Mouse (Mus musculus) spleen, postnatal 4 days (tissue): ENCODE results near the gene Bcap29.
"Not testable (repeated sequence)": the region's sequence is repeated elsewhere in the genome, so short reads cannot be mapped to it uniquely, and the experiment has no call there.

Source experiments
- DNase-seq, 2 experiments: peaks; one replicate each; pipeline ENCODE4 v3.0.0; 2022; ENCODE audit warnings: low spot score in 2 of 2

Gene Bcap29

DNA sequence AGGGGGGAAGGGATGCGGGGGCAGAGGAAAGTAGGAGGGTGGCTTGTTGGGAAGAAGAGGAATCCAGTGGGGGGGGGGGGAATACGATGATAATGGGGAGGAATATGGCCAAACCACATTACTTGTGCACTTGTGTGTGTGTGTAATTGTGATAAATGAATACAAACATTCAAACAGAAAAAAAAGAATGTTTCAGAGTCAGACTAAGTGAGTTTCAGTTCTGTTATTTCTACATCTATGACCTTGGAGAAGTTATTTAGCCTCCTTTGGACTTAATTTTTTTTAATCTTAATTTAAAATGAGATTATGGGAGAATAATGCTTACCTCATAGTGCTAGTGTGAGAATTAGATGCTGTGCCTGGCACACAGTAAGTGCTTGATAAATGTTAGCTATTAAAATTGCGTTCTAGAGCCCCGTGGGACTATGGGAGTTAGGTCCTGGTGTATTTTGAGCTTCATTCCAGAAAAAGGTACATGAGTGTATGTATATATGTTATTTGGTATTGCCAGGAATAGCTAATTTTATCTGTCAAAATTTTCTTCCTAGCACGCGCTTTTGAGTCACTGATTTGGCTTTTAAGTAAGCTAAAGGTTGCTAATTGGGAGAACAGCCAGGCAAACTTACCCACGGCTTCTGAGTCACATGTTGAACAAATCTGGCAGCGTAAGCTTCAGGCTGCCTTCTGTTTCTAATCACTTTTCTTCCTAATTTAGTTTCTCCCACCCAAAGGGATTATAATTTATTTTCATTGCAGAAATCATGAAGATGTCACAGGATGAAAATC, 55.6 kb downstream of the Bcap29 start:
- no peak for DNase-seq

DNA sequence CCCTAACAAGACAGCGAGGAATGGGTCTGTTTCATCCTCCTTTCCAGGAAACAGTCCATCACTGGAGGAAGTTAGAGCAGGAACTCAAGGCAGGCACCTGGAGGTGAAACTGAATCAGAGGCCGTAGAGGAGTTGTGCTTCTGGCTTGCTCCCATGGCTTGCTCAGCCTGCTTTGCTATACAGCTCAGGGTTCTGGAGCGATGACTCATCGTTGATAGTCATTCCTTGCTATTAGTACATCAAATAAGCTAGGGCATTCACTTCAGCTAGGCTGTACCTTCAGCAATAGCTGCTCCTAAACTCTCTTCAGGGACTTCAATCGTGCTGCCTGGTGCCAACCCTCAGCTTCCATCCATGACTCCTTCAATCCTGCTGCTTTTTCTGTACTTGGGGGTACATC, 60.0 kb downstream of the Bcap29 start:
- no peak for DNase-seq

DNA sequence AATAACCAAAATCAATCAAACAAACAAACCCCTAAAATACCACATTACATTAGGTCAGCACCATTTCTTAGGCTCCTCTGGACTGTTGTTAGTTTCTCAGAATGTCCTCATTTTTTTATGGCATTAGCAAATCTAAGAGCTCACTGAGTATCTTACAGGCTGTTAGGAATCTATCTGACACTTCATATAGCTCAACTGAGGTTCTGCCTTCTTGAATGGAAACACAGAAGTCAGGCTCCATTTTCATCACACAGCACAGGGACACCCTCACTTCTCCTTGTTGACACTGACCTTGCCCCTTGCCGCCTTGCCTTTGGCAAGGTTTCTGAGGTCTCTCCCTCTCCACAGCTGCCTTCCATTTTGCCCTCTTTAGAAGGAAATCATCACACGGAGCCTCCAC, 64.7 kb downstream of the Bcap29 start:
- DNase-seq = no peak

DNA sequence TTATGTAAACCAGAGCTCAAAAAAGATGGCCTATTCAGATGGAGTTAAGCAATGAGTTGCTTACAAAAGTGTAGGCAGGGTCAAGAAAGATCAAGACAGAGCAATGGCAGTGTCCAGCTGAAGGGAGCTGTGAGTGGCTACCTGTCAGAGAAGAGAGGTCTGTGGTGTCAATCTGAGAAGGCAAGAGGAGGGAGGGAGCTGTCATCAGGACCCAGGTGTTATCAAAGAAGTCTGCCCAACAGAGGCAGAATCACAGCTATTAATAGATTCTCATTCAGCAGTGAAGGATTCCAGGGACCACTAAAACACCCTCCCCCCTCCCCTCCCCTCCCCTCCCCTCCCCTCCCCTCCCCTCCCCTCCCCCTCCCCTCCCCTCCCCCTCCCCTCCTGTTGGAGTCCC, 65.8 kb downstream of the Bcap29 start:
- no peak for DNase-seq

DNA sequence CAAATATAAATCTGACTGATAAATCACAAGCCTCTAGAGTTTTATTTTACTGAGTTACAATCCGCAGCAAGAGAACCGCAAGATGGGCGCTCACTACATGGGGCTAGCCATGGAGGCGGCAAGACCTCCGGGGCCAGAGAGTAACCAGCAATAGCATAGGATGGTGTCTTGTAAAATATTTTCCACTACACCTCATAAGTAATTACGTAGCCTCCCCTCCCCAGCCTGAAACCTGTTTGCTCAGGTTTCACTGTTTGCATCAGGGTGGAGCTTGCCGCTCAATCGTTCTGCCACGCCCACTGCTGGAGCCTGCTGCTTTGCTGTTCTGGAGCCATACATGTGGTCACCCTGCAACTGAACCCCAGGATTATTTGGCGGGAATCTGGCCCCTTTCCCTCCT, 66.9 kb downstream of the Bcap29 start:
- not testable (repeated sequence) for DNase-seq

DNA sequence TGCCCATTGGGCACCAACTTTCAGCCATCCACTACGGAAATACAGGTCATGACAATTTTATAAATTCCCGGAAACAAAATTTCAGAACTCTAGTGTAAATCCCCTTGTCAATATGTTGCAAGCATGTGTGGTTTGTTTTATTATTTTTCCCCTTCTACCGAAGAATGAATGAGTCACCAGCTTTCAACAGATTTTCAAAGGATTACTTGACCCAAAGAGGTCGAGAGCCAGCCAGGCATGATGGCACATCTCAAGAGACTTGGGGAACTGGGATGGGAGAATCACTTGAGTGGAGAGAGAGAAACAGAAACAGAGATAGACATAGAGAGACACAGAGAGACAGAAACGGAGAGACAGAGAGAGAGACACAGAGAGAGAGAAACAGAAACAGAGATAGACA, 73.7 kb downstream of the Bcap29 start:
- no peak for DNase-seq

DNA sequence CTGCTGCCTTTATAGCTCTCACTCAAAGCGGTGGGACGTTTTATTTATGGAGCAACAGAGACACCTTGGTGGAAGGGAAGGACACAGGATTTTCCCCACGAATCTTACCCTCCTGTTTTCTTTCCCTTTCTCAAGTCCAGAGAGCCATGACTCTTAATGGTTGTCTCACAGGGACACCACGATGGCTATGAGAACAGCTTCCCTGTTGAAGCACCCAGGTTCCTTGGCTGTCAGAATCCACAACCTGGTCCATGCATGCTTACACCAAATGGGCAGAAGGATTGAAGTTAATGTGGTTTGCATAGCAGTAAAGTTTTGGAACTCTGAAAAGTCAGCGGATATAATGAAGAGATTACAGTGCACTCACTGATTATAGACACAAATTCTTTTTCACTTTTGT, 74.5 kb downstream of the Bcap29 start:
- DNase-seq = no peak

DNA sequence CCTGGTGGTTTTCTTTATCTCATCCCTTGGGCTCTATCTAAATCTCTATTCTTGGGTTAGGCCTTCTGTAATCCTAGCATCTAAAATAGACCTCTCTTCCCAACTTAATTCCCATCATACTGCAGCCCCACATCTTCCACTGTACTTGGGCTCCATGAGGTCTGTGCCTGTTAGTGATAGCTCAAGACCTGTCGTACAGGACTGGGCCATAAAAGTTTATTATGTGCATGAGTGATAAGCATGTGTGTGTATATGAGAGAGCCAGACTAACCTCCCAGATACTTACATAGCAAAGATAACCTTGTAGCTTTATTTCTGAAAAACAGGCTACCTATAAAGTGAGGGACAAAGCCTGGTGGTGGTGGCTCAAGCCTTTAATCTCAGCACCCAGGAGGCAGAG, 80.1 kb downstream of the Bcap29 start:
- no peak for DNase-seq

DNA sequence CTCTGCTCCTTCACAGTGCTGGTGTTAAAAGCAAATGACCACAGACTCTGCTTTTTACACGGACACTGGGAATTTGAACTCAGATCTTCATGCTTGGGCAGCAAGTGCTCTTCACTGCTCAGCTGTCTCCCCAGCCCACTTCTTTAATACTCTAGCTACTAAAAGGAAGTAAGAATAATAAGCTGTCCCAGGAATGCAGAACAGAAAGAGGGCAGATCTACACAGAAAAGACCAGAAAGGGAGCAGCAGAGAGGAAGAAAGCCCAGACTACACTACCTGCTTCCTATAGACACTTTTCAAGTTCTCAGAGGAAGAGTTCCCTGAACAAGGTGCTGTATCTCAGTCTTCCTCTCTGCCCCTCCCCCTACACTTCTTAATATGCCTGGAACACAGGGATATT, 83.2 kb downstream of the Bcap29 start:
- DNase-seq = no peak

DNA sequence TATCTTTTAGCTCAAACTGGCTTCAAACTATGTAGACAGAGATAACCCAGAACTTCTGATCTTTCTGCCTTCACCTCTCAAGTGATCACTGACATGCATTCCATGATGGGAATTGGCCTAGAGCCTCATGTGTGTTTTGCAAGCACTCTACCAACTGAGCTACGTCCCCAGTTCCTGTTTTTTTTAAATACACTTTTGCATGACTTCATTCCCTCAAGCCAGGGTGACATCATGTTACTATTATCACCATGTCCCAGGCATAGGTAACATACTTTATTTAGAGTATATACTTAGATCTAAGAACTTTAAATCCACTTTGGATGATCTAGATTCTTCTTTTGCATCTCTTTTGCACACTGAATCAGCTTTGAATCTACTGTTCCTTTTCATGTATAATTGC, 88.4 kb downstream of the Bcap29 start:
- no peak for DNase-seq

DNA sequence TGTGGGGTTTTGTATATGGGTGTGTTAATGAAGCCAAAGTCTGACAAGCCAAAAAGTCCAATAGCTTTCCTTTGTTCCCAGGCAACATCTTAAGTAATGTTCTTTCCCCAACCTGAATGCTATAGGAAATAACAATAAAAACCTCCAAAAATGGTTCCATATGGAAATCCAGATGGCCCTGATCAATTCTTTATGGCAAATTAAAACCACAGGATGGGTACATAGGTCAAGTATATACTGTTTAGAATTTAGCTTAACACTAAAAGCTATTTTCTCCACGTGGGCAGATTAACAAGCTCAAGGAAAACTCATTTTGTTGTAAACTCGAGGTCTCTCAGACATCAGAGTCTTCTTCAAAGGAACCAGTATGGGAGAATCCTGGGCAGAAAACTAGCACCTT, 89.2 kb downstream of the Bcap29 start:
- no peak for DNase-seq

DNA sequence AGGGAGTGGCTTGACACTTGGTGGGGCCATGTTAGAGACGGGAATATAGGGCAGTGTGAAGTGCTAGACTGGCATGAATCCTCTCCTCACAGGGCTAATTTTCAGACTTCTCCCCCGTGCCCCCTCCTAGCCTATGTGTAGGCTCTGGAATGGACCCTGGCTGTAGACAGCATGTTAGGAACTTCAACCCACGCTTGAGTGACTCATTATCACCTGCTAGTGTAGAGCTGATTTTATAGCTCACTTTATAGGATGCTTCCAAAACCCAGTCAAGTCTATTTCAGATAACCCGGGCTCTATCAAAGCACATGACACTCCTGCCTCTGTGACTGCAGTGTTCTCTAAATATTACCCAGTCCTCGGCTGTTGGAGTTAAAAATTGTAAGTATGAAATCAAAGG, 92.9 kb downstream of the Bcap29 start:
- no peak for DNase-seq
